Mouse (Mus musculus) embryo, embryonic 10.5 days (tissue): ENCODE results near the gene Cpeb4.

ENCODE experiments used
- DNase-seq: peaks from one replicate; pipeline ENCODE4 v3.0.0-alpha.2; 2015; ENCODE audit warnings: low spot score

The Cpeb4 gene

DNA sequence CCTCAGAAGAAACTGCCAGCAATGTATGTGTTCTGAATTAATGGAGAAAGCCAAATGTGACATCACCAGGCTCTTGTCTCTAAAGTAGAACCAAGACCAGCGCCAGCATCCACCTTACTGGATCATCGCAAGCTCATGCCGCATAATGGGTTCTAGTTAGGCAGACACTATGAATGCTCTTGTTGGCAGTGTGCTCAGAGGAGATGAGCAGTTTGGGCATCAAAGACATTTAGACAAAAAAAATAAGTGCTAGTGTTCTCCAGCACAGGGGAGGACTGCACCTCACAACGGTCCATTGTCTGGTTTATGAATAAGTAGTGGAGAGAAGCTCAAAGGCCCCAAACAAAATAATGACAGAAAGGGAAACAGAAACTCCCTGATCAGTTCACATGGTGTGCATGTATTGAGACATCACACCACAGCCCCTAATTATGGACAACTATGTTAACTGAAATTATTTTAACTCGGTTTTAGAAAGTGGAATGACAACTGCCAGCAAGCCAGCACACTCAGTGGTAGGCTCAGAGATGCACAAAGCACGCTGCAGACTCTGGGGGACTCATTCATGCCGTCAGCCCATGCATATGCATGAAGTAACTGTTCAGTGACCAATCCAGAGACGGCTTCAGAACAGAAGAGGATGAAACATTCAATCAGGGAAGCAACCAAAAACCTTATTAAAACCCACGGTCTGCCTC, 25.1 kb upstream of the Cpeb4 start:
- DNase-seq: peak; percentile 64

DNA sequence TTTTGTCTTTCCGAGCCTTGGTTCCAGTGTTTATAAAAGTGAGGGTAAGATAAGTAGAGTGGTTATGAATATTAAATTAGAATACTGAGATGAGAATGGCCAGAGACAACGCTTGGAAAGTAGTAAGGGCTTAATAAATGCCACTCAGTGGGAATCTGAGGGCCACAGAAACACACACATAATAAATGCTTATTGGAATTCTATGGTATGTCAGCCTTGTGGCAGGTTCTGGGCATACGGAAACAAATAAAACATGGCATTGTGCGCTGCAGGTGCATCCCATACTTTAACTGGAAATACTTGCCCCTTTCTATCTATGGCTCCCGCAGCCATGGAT, 24.6 kb upstream of the Cpeb4 start:
- DNase-seq: no peak

DNA sequence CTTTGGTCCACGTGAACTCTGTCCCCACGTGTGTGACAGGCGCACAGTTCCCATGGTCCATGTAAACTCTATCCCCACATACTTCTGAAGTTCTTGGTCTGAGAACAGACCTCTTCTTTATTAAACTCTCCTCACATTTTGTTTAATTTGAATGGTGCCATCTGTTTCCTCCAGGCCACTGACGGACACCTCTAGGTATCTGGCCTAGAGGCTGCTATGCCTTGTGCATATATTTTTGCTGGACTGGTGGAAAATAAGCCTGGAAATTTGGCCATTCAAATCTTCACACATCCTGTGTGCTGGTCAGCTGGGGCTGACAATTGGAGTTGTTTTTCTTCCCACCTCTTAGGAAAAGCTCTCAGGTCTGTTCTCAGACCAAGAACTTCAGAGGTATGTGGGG, 23.3 kb upstream of the Cpeb4 start:
- no peak for DNase-seq

DNA sequence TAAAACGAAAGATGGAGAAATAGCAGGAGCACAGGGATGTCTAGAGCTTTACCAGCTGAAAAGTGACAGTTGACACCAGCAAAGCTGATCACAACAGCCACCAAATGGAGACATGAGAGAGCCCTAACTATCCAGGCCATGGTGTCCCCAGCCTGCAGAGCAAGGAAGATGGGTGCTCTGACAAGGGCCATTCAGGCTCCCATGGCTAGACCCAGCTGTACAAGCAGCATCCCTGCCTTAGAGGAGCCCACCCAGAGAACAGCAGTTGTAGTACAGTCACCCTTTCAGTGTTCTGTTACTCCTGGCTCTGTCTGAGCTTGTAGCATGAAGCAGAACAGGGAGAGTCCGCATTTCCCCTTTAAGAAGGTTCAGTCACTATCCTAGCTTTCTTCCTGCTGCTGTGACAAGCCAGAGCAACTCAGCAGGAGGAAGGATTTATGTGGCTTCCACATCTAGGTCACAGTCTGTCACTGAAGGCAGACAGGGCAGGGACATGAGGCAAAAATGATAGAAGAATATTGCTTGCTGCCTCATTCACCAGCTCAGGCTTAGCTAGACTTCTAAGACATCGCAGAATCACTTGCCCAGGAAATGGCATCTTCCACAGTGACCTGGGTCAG, 21.7 kb upstream of the Cpeb4 start:
- no peak for DNase-seq

DNA sequence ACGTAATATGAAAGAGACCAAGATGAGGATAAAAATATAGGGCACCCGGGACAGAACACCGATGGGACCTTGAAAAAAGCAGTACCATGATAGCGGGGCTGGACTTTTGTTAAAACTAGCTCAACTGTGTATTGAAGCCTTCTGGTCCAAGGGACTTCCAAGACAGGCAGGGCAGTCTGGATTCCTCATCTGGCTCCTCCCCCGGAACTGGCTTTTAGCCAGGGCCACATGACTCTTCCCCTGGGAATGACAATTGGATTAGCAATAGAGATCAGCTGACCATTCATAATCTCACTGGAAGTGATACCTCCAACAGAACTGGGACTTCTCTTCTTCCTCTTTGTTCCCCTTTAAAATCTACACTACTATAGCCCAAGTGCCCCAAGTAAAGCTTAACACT, 21.0 kb upstream of the Cpeb4 start:
- DNase-seq: no peak

DNA sequence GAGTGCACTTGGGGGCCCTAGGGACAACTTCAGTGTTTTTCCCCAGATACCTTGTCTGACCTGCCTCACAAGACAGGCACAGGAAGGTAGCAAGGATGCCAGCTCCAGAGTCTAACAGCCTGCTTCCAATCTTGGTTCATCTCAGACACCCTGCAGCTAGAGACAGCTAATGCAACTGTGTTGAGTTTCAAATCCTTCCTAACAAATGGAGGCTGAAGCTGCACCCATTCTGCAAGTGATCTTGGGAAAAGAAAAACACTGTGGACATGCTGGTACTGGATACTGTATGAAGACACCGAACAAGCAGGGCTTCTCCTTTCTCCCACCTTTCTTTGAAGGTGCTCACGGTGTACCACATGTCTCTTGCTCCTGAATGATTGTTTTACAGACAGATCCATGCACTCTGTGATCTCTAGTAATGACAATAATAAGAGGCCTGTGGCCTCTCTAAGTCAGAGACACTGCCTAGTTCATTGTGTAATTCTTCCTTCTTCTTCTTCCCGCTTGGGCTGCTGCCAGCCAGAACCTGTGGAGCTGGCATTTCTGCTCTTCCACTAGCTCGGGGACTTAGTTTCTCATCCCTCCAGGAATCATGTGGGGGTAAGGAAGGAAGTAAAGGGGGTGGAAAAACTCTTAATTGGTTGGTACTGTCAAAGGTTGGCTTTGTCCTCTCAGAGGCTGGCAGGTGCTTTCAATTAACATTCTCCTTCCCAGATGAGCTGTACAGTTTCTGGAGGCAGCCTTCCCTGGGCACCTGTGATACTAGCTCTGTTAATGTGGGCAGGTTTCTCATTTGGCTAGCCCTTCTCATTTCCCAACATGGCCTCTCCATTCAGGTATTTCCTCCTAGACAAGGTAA, 20.1 kb upstream of the Cpeb4 start:
- DNase-seq: no peak

DNA sequence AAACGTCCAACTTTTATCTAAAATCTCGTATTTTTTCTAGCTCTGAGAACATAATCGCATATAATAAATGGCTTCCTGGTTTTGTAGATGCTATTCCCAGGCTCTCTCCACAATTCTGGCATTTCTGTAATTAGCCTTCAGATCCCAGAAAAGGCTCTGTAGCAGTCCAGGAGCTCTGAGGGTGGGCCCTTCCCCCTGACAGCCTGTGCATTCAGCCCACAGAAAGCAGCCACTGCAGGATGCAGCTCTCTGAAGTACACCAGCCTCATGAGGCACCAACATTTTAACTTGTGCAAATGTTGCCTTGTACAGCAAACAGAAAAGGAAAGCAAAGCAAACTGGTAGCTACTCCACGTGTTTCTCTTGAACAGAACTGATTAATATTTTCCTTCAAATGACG, 17.1 kb upstream of the Cpeb4 start:
- DNase-seq: no peak

DNA sequence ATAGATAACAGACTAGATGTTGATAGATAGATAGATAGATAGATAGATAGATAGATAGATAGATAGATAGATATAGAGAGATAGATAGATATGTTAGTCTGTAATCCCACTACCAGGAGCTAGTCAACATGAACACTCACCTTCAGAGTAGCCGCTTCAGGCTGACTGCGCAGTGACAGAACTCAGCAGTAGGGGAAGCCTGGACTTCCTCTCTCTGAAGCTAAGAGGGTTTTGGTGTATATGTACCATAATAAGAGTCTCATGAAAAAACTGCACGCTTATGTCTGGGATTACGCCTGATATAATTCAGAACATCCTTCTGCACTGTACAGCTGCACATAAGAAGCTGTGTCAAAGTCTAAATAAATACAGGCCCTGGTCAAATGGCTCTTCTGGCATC, 14.5 kb upstream of the Cpeb4 start:
- DNase-seq: no peak

DNA sequence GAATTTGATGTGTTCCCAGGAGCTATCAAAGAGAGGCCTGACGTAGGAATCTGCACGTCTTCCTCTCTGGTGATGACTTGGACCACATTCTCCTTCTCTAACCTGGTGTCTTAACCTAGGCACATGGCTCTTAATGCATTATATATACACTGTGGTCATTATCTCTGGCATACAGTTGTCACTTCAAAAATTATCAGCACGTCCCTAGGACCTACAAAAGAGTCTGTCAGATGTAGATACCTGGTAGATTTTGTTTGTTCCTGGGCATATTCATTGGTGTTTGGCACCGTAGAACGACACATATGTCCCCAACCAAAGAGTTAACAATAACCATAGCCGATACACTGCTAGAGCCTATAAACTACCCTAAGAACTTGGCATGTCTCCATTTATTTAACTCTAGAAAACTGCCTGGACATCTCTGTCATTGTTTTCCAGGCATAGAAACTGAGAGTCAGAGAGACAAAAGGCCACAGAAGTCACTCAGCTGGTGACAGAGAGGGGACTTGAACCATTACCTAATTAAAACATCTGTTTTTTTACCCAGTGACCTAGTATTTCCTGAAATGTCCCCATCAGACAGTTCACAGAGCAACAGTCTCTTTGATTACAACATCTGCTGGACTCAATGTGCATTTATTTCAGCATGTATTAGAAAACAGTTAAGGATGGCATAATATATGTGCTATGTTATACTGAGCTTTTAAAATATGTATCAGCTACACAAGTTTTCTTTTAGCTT, 10.7 kb upstream of the Cpeb4 start:
- DNase-seq: no peak

DNA sequence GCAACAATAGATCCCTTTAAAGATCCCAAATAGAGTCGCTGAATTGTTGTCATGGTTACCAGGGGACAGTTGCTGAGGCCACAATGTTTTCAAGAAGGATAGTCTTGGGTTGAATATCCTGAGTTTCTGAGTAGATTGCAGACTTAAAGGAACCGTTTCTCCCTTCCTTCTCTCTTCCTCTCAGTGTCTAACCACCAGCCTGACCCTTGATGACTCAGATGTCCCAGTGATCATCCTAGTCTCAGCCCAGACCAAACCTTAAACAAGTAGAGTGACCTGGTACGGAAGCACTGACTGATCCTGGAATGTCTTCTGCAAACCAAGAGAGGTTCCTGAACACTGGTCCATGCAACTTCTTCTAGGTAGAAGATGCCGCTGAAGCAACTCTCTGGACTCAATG, 4.0 kb upstream of the Cpeb4 start:
- no peak for DNase-seq

DNA sequence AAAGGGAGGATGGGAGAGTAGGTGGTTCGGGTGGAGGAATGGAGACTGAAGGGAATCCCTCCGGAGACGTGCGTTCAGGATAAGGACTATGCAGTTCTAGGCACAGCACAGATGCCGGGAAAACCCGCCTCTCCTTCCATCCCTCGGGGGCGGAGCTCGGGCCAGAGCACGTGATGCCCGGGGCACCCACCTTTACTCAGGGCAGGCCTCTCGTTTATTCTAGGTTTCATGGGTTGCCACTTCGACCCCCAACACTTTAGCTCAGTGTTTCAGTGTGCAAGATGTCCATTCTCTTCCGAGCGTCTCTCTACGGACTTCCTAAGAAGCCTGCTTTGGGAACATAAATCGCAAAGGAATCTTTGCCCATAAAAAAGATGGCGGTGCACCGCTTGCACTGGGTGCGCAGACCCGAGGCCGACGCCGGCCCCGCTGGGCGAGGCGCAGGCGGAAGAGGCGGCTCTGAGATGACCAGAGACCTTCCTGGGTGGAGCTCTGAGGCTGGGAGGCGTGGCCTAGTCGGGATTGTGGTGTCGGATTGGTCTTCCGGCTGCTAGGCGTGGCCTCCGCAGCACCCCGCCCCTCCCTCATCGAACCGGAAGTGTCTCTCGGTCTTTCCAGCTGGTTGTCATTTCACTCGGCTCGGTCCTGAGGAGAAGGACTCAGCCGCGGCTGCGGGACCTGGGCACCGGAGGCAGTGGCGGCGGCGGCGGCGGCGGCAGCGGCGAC, 1.6 kb upstream of the Cpeb4 start:
- DNase-seq: peak; percentile 100

DNA sequence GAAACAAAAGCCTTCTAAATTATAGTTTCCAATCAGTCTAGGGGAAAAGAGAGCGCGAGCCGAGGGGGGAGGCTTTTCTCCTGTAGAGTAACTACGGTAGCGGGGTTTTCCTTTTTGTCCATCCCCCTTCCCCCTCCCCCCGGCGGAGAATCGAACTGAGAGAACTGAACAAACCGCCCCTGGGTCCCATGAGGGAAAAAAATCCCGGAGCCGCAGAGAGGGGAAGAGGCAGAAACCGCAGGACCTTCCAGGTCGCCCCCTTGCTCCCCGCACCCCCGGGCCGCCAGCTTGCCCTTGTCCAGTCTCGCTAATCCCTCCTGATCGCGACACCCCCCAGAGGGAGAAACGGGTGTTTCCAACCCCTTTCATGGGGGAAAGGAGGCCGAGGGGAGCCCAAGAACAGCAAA, 873 bp upstream of the Cpeb4 start:
- peak; percentile 53 for DNase-seq

DNA sequence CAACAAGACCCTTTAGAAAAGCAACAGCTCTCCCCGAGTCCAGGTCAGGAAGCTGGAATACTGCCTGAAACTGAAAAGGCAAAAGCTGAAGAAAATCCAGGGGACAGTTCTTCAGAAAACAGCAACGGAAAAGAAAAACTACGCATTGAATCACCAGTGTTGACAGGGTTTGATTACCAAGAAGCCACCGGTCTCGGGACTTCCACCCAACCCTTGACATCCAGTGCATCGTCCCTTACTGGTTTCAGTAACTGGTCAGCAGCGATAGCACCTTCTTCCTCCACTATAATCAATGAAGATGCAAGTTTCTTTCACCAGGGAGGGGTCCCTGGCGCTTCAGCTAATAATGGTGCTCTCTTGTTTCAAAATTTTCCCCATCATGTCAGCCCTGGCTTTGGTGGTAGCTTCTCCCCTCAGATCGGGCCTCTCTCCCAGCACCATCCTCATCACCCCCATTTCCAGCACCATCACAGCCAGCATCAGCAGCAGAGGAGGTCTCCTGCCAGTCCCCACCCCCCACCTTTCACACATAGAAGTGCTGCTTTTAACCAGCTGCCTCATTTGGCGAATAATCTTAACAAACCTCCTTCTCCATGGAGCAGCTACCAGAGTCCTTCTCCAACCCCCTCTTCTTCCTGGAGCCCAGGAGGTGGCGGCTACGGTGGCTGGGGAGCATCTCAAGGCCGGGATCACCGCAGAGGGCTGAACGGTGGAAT, 693 bp downstream of the Cpeb4 start:
- DNase-seq: peak; percentile 8

DNA sequence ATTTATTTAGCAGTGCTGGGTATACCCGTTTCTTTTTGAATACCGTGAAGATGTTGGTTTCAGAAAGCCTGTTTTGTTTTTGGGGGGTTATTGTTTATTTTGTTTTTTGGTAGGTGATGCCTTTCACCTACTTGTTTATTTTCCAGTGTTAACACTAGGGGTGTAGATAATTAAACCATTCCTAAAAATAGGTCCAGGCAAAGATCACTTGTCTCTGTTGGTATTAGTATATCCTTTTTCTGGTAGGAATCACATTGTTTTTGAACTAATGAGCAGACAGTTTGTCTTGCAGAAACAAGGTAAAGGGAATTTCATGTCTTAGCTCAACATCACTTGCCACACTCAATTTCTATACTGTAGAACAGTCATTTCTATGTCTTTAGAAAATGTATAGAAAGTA, 2.1 kb downstream of the Cpeb4 start:
- DNase-seq: no peak

DNA sequence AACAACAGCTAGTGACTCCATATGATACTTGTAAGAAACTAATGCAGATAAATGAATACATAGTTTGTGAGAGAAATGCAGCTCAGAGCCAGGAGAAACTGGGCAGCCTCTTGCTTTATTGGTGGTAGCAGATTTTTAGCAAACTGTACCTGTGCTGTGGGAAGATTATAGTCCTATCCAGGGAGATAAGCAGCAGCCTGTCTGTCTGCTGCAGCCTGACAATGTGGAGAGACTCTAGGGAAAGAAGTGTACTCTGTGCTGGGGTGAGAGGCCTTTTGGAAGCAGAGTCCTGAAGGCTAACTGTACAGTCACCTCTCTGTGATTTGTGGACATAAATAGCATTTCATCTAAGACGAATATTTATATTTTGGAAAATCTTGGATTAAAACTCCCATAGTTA, 11.7 kb downstream of the Cpeb4 start:
- DNase-seq: no peak

DNA sequence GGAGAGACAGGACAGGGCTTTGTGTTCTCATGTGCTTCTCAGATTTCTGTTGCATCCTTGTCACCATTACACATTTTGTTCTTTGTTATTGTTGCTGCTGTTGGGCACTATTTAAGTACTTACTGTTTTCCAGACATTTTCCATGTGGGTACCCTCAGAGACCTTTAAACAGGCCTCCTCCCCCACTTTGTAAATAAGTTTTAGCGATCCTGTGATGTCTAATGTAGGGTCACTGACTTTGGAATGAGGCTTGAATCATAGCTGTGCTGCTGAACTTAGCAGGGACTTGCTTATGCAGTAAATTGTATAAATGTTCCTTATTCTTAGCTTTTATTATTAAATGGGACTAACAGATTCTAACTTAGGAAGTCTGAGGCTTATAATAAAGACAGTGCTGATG, 13.8 kb downstream of the Cpeb4 start:
- no peak for DNase-seq

DNA sequence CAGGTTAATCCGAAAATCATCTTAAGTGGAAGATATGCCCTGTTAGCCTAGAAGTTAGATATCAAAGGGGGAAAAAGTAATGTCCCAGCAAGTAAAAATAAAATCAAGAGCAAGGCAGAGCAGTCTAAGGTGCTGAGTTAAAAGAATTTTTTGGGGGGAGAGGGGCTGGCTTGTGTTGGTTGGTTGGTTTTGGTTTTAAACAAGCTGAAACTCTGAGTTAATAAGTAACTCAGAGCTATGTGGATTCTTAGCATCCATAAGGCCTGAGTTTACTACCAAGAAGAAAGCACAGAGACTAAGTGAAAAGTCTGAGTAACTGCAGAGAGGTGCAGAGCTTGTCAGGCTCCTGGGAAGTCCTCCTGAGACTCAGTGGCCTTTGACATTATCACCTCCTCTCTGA, 16.2 kb downstream of the Cpeb4 start:
- DNase-seq: no peak

DNA sequence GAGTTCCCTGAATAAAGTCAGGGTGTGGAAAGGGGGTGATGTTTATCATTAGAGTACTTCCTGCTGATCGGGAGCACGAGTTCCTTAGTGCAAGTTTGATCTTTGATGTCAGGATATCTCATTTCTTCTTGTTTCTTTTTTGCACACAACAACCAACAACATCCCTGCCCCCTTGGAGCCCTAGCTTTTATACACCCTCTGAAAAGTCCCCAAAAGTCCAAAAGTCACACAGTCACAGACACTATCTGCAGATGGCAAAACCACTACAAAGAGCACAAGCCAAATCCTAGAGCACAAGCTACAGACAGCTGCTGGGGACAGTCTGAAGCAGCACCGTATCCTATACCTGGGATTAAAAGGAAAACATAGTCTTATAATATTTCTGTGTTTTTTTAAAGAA, 20.1 kb downstream of the Cpeb4 start:
- DNase-seq: no peak

DNA sequence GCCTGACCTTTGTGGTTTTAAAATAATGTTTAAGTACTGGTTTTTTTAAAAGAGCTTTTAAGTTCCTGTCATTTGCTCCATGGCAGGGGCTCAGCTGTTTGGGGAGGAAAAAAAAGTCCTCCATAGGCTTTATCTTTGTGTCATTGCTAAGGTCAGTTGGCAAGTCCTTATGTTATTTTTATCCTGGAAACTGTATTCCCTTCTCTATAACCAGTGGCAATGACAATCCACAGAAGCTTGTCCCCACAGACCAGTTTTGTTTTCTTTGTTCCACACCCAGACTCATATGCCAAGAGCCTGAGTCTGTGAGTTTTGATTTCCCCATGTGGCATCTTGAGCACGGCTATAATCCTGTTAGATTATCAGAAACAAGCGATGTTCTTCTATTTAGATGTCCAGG, 21.6 kb downstream of the Cpeb4 start:
- DNase-seq: no peak

DNA sequence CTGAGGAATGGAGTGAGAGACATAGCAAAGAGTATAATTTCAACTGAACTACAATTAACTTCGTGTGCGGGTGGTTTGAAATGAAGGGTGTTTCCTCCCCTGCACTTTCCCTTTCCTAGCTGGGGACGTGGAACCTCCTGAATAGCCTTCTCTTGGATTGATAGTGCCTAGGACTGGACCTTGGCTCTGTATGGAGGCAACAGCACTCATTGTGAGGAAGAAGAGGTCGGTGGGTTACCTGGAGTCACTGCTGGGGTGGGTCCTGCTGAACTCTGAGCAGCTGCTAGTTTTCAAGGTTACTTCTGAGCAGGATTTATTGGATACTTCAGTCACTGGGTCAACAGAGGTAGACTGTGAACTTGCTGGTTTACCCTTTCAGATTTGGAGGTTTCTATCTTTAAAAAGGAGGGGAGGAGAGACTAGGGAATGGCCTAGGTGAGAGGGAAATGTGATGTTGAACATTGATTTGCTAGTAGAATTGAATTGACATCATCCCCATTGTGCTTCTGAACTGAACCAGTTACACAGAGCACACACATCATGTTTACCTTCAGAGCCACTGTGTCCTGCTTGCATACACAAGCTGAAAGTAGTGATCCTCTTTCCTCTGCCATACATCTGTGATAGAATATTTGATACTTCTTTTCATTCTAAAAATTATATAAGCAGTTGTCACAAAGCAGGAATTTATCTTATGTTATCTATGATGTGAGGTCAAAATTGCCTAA, 24.2 kb downstream of the Cpeb4 start:
- no peak for DNase-seq

DNA sequence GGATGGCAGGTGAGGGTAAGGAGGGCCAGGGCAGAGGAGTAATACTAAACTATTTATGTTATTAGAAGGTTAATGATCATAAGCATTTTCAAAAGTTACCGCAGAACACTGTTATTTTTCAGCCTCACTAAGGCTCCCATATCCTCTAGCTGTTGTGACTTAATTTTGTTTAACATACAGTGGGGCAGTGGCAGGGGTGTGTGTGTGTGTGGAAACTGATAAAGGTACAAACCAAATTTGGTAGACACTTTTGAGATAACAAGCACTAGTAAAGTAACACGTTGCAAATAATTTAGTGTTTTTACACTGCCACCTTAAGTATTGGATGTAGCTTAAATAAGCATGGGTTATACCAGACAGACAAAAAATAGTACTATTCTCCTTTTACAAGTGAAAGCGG, 24.9 kb downstream of the Cpeb4 start:
- DNase-seq: no peak
